In the genomic region with DNA sequence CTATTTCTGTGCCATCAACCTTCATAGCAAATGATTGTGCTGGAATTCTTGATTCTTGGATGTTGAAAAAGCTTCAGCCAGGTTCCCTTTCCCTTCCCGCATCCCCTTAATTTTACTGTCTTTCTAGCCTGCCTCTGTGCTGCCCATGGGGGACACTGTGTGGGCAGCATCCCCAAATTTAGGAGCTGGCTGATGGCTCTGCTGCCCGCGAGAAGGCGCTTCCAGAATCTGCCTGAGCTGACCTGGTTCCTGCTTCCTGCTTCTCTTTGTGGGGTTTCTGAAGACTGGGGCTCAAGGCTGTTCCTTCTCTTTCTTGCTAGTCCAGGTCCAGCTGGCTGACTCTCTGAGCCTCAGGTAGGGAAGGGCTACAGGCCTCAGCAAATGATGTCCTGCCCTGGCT, we compare ENCODE assay signal across 23 mouse cellular contexts. TPM values are rescaled to one million over a fixed set of nuclear protein-coding genes. Genes with fewer than 3 reads are reported as not detected.
DNase-seq lines count a peak whose midpoint lies in the region; TF ChIP-seq lines count a peak whose summit lies in the region.
"Had no signal": no experiment of that assay in that cellular context is flagged by ENCODE, and none has a peak within 500 bp of the region (broad histone marks: within the 10 kb centered on the region; RNA-seq: fewer than 3 reads in every experiment).

No protein-coding gene starts in this region.

- DNase-seq in left cerebral cortex, adult 2 months (ENCODE audit: extremely low spot score in 1 of 2, low spot score in 2 of 2) = no peak
- no peak for DNase-seq in left cerebral cortex, postnatal 4 days
- peak; percentile 62 for DNase-seq in brain, adult 2 months (ENCODE audit: low read depth, low spot score)
- peak; percentile 50 for DNase-seq in telencephalon, adult 2 months (ENCODE audit: low read depth, low spot score)
- no peak for DNase-seq in MN1 (ENCODE audit: low spot score)
- DNase-seq: adrenal gland, adult 8-10 months; adrenal gland, postnatal 14 days; adrenal gland, postnatal 36 days; cerebellum, adult 11 months; cerebellum, adult 18-20 months; cerebellum, adult 8-10 months; cerebellum, adult 9-11 months; cerebellum, postnatal 14 days; cerebellum, postnatal 36 days; embryo, embryonic 11 days had no signal

- H3K4me3 ChIP-seq in left cerebral cortex, adult 2 months = no peak overlapping the region
- H3K4me3 ChIP-seq: embryonic facial prominence, embryonic 13.5 days; embryonic facial prominence, embryonic 15.5 days; erythroblast, embryonic 14.5 days; forebrain, embryonic 10.5 days; forebrain, embryonic 12.5 days had no signal

- H3K27ac ChIP-seq in left cerebral cortex, adult 2 months = peak overlapping the region; percentile 68
- H3K27ac ChIP-seq: embryonic facial prominence, embryonic 13.5 days; embryonic facial prominence, embryonic 15.5 days; forebrain, embryonic 10.5 days; forebrain, embryonic 12.5 days had no signal

- intact Hi-C loops in left cerebral cortex, adult 2 months (cut with DNase I) = no loop called here
- intact Hi-C loops in left cerebral cortex, postnatal 4 days (cut with DNase I) = no loop called here

- TF ChIP-seq CTCF in left cerebral cortex, adult 2 months (IDR thresholded peaks at IDR 0.05) = no peak

RNA-seq across cellular contexts. Expression of a gene that starts 20.7 kb away (rescaled TPM):
- total RNA-seq in left cerebral cortex, adult 2 months (2021) = not detected
- total RNA-seq in left cerebral cortex, postnatal 4 days (2021) = not detected
- total RNA-seq: adrenal gland, adult 18-20 months; adrenal gland, adult 8-10 months; adrenal gland, postnatal 14 days; adrenal gland, postnatal 36 days; common myeloid progenitor, adult 5-6 weeks; MEL had no signal

RNA-seq across cellular contexts. Expression of a gene that starts 48.1 kb away (rescaled TPM):
- 10 to 100 TPM; 12.2 to 19.7 TPM for total RNA-seq in left cerebral cortex, adult 2 months (2021)
- total RNA-seq in left cerebral cortex, postnatal 4 days (2021) = 1 to 10 TPM; 3.4 to 4.3 TPM
- total RNA-seq: common myeloid progenitor, adult 5-6 weeks; MEL had no signal

Comparison
In these comparisons a context has a peak if more than half of its experiments do, and no peak if none do; other contexts are left out.
1. DNase-seq: peak in brain, adult 2 months (single experiment) and telencephalon, adult 2 months (single experiment); none in left cerebral cortex, adult 2 months (0 of 2), left cerebral cortex, postnatal 4 days (single experiment) and MN1 (single experiment).